Mouse (Mus musculus) liver, adult 2 months (tissue): ENCODE results near the gene Gm20431.

Source experiments
- CTCF ChIP-seq: fragments of 200-500 bp; IDR thresholded peaks from 2 replicates; pipeline ENCODE4 v1.5.1; 2011; ENCODE audit warnings: low read depth, low read length, control low read depth
- POLR2A ChIP-seq: fragments of 200-500 bp; IDR thresholded peaks from 2 replicates; pipeline ENCODE4 v1.6.1; 2011; ENCODE audit warnings: low read length, control low read depth; ENCODE audit not compliant: insufficient read depth; ENCODE audit errors: extremely low read depth

- TF ChIP-seq CTCF: 0 out of 2 replicates have a peak, but pooled peaks have one; percentile 2
- TF ChIP-seq POLR2A: peak; percentile 74
Measured at GRCm38 (mm10) chr2:167691871-167692661, 30.8 kb upstream of the Gm20431 start.
